Mouse (Mus musculus) MEL (cell line): ENCODE measurements around the gene Ifi47. TPM values are rescaled to one million over a fixed set of nuclear protein-coding genes. Genes with fewer than 3 reads are reported as not detected.
A peak's percentile ranks its signal among the peaks of the same experiment; 100 is the strongest.

Experiments
- DNase-seq: peaks from one replicate; pipeline ENCODE4 v3.0.0; 2011; ENCODE audit warnings: low read depth, low spot score
- H3K27ac ChIP-seq: 2 replicates; pipeline ENCODE4 v1.5.1; 2012; ENCODE audit warnings: low read depth, mild to moderate bottlenecking, control low read depth, low read length, moderate library complexity; ENCODE audit not compliant: control insufficient read depth
- H3K27me3 ChIP-seq, 2 experiments: fragments of 150-350 bp in 1 of 2; sonication (generic) in 1 of 2; 2 replicates each; pipeline ENCODE4 v1.6.1; 2012; ENCODE audit warnings: low read length in 2 of 2, mild to moderate bottlenecking in 2 of 2, improper control_type of control experiment in 1 of 2, moderate library complexity in 1 of 2; ENCODE audit not compliant: insufficient read depth in 2 of 2, control insufficient read depth in 1 of 2
- H3K36me3 ChIP-seq, 2 experiments: 2 replicates each; pipeline ENCODE4 v1.6.1; 2012 to 2014; ENCODE audit warnings: low read length in 2 of 2, improper control_type of control experiment in 1 of 2, inconsistent platforms in 1 of 2, mild to moderate bottlenecking in 1 of 2; ENCODE audit not compliant: insufficient read depth in 2 of 2, control insufficient read depth in 1 of 2
- H3K4me1 ChIP-seq, 2 experiments: fragments of 150-350 bp in 1 of 2; sonication (generic) in 1 of 2; 2 replicates each; pipeline ENCODE4 v1.6.1; 2012; ENCODE audit warnings: low read length in 2 of 2, improper control_type of control experiment in 1 of 2, mild to moderate bottlenecking in 1 of 2; ENCODE audit not compliant: insufficient read depth in 2 of 2, control insufficient read depth in 1 of 2
- H3K4me3 ChIP-seq, 2 experiments: fragments of 150-350 bp in 1 of 2; sonication (generic) in 1 of 2; 2 replicates each; pipeline ENCODE4 v1.5.1; 2012; ENCODE audit warnings: low read depth in 2 of 2, low read length in 2 of 2, mild to moderate bottlenecking in 2 of 2, moderate library complexity in 2 of 2, control low read depth in 1 of 2, improper control_type of control experiment in 1 of 2; ENCODE audit not compliant: control insufficient read depth in 1 of 2, insufficient read depth in 1 of 2
- H3K79me2 ChIP-seq: 2 replicates; pipeline ENCODE4 v1.6.1; 2012; ENCODE audit warnings: mild to moderate bottlenecking, low read length, moderate library complexity; ENCODE audit not compliant: control insufficient read depth, poor library complexity, insufficient read depth
- H3K9ac ChIP-seq: 2 replicates; pipeline ENCODE4 v1.6.1; 2012; ENCODE audit warnings: low read depth, mild to moderate bottlenecking, control low read depth, low read length, moderate library complexity; ENCODE audit not compliant: control insufficient read depth, poor library complexity, severe bottlenecking
- H3K9me3 ChIP-seq: fragments of 150-350 bp; sonication (generic); replicated peaks from 2 replicates; pipeline ENCODE4 v1.6.1; 2012; ENCODE audit warnings: mild to moderate bottlenecking, low read length, improper control_type of control experiment, moderate library complexity; ENCODE audit not compliant: insufficient read depth
- BHLHE40 ChIP-seq: IDR thresholded peaks from 2 replicates; pipeline ENCODE4 v1.6.1; 2012; ENCODE audit warnings: low read depth, mild to moderate bottlenecking, inconsistent platforms, low read length, improper control_type of control experiment, borderline replicate concordance
- CHD1 ChIP-seq: IDR thresholded peaks from 2 replicates; pipeline ENCODE4 v1.6.1; 2012; ENCODE audit warnings: low read depth, mild to moderate bottlenecking, inconsistent platforms, low read length, improper control_type of control experiment
- CHD2 ChIP-seq: IDR thresholded peaks from 2 replicates; pipeline ENCODE4 v1.6.1; 2011; ENCODE audit warnings: low read length, improper control_type of control experiment
- ELF1 ChIP-seq: IDR thresholded peaks from 2 replicates; pipeline ENCODE4 v1.6.1; 2014; ENCODE audit warnings: low read depth, mild to moderate bottlenecking, inconsistent platforms, low read length, improper control_type of control experiment, moderate library complexity
- EP300 ChIP-seq, 2 experiments: IDR thresholded peaks; 2 replicates each; pipeline ENCODE4 v1.6.1; 2011; ENCODE audit warnings: improper control_type of control experiment in 2 of 2, low read length in 2 of 2, low read depth in 1 of 2, mild to moderate bottlenecking in 1 of 2
- ETS1 ChIP-seq: IDR thresholded peaks from 2 replicates; pipeline ENCODE4 v1.6.1; 2012; ENCODE audit warnings: low read depth, mild to moderate bottlenecking, inconsistent platforms, low read length, improper control_type of control experiment, moderate library complexity
- GATA1 ChIP-seq: IDR thresholded peaks from 2 replicates; pipeline ENCODE4 v1.6.1; 2011; ENCODE audit warnings: low read depth, low read length, improper control_type of control experiment
- HCFC1 ChIP-seq: IDR thresholded peaks from 2 replicates; pipeline ENCODE4 v1.6.1; 2012; ENCODE audit warnings: low read depth, mild to moderate bottlenecking, inconsistent platforms, low read length, improper control_type of control experiment, moderate library complexity
- JUND ChIP-seq: IDR thresholded peaks from 2 replicates; pipeline ENCODE4 v1.6.1; 2011; ENCODE audit warnings: low read depth, mild to moderate bottlenecking, improper control_type of control experiment, low read length
- KAT2A ChIP-seq: conservative IDR thresholded peaks from 2 replicates; pipeline ENCODE4 v1.6.1; 2012; ENCODE audit warnings: low read depth, low read length, improper control_type of control experiment, inconsistent platforms
- MAFK ChIP-seq: IDR thresholded peaks from 2 replicates; pipeline ENCODE4 v1.6.1; 2011; ENCODE audit warnings: low read depth, mild to moderate bottlenecking, low read length, improper control_type of control experiment, borderline replicate concordance
- MAX ChIP-seq: IDR thresholded peaks from 2 replicates; pipeline ENCODE4 v1.6.1; 2011; ENCODE audit warnings: low read length, improper control_type of control experiment
- MEF2A ChIP-seq: IDR thresholded peaks from 2 replicates; pipeline ENCODE4 v1.6.1; 2014; ENCODE audit warnings: low read depth, mild to moderate bottlenecking, inconsistent platforms, low read length, improper control_type of control experiment; ENCODE audit not compliant: poor library complexity, insufficient replicate concordance, severe bottlenecking; ENCODE audit errors: extremely low read depth
- MXI1 ChIP-seq: IDR thresholded peaks from 2 replicates; pipeline ENCODE4 v1.6.1; 2011; ENCODE audit warnings: mild to moderate bottlenecking, low read depth, low read length, improper control_type of control experiment
- MYB ChIP-seq: IDR thresholded peaks from 2 replicates; pipeline ENCODE4 v1.6.1; 2011; ENCODE audit warnings: mild to moderate bottlenecking, low read depth, low read length, improper control_type of control experiment
- NELFE ChIP-seq: IDR thresholded peaks from 2 replicates; pipeline ENCODE4 v1.6.1; 2011; ENCODE audit warnings: low read depth, low read length, improper control_type of control experiment
- POLR2AphosphoS5 ChIP-seq: IDR thresholded peaks from 2 replicates; pipeline ENCODE4 v1.6.1; 2012; ENCODE audit warnings: low read depth, borderline replicate concordance, mild to moderate bottlenecking, inconsistent platforms, low read length, moderate library complexity, mixed read lengths
- SIN3A ChIP-seq: IDR thresholded peaks from 2 replicates; pipeline ENCODE4 v1.6.1; 2012; ENCODE audit warnings: low read length, improper control_type of control experiment, inconsistent platforms
- TAL1 ChIP-seq: IDR thresholded peaks from 2 replicates; pipeline ENCODE4 v1.6.1; 2012; ENCODE audit warnings: mild to moderate bottlenecking, inconsistent platforms, low read length, moderate library complexity, mixed read lengths
- UBTF ChIP-seq: IDR thresholded peaks from 2 replicates; pipeline ENCODE4 v1.6.1; 2012; ENCODE audit warnings: low read depth, mild to moderate bottlenecking, inconsistent platforms, low read length, improper control_type of control experiment, moderate library complexity, borderline replicate concordance; ENCODE audit not compliant: insufficient read depth
- USF2 ChIP-seq, 2 experiments: IDR thresholded peaks; 2 replicates each; pipeline ENCODE4 v1.6.1; 2011 to 2012; ENCODE audit warnings: improper control_type of control experiment in 2 of 2, low read length in 2 of 2, borderline replicate concordance in 1 of 2, inconsistent platforms in 1 of 2, low read depth in 1 of 2, mild to moderate bottlenecking in 1 of 2; ENCODE audit not compliant: insufficient read depth in 1 of 2
- ZMIZ1 ChIP-seq: IDR thresholded peaks from 2 replicates; pipeline ENCODE4 v1.6.1; 2012; ENCODE audit warnings: low read depth, mild to moderate bottlenecking, inconsistent platforms, low read length, improper control_type of control experiment, moderate library complexity
- ZNF384 ChIP-seq: IDR thresholded peaks from 2 replicates; pipeline ENCODE4 v1.6.1; 2012; ENCODE audit warnings: low read depth, mild to moderate bottlenecking, inconsistent platforms, low read length, improper control_type of control experiment
- polyA plus RNA-seq, 2 experiments: library from polyadenylated mRNA; stranded (reverse) in 1 of 2; unstranded in 1 of 2; fragments of >175 nt in 1 of 2; fragments of >200 nt in 1 of 2; gene quantifications; 2 replicates each; pipeline versions ENCODE4 v1.2.1 to v1.2.4; 2012; ENCODE audit warnings: low replicate concordance in 2 of 2, low read depth in 1 of 2; ENCODE audit not compliant: insufficient read length in 2 of 2, insufficient read depth in 1 of 2, missing spikeins in 1 of 2
- total RNA-seq: library from RNA; depleted of rRNA; stranded (reverse); fragments of 300-350 nt; gene quantifications from 2 replicates; pipeline ENCODE4 v1.2.3, GENCODE M21; 2012

Ifi47 gene
- total and polyA plus RNA-seq, 3 experiments: 26.4 to 35.2 TPM; not detected in 1

GRCm38 (mm10) chr11:49078719-49079118 lies 2.3 kb downstream of the Ifi47 start:
- H3K27ac ChIP-seq: 0 out of 2 replicates have a peak overlapping the region, but pooled peaks have one; percentile 4
- TF ChIP-seq ZNF384 (no peak), GATA1 (no peak), SIN3A (0 out of 2 replicates have a peak, but pooled peaks have one; percentile 10), ELF1 (no peak), BHLHE40 (no peak), MAX (no peak)
- TF ChIP-seq, all 39 proteins: peak for 1
- peak; percentile 33 for DNase-seq
- H3K9me3 ChIP-seq: no peaks in the 10 kb centered on the region
- H3K4me1 ChIP-seq: peaks cover 42 to 45% of the 10 kb centered on the region in 2 experiments
- H3K36me3 ChIP-seq: peaks cover 0 to 58% of the 10 kb centered on the region in 2 experiments; a peak in 2 of 4 replicates
- peaks cover 34% of the 10 kb centered on the region for H3K79me2 ChIP-seq
- no peaks in the 10 kb centered on the region for H3K27me3 ChIP-seq
- peak overlapping the region in 1 of 2 experiments; percentile 60; a peak in 1 of 4 replicates for H3K4me3 ChIP-seq
- peak overlapping the region; percentile 23; the same call in 1 of the 2 replicates for H3K9ac ChIP-seq

- peaks cover 34% of the 10 kb centered on the region for H3K79me2 ChIP-seq
- no peaks in the 10 kb centered on the region for H3K27me3 ChIP-seq
- H3K36me3 ChIP-seq: peaks cover 0 to 71% of the 10 kb centered on the region in 2 experiments; a peak in 3 of 4 replicates
- peak overlapping the region; percentile 60 to 74 for H3K4me3 ChIP-seq
- no peaks in the 10 kb centered on the region for H3K9me3 ChIP-seq
- TF ChIP-seq KAT2A (no peak), BHLHE40 (no peak), TAL1 (0 out of 2 replicates have a peak, but pooled peaks have one; percentile 12), SIN3A (no peak), EP300 (IDR thresholded peaks at IDR 0.05; ENCODE audit: low read depth in 1 of 2, low read length in 2 of 2) (peak in 1 of 2 experiments; percentile 5; a peak in 1 of 4 replicates), MAFK (no peak), JUND (no peak), ETS1 (0 out of 2 replicates have a peak, but pooled peaks have one; percentile 26), GATA1 (peak; percentile 7; the same call in 1 of the 2 replicates), MAX (no peak), HCFC1 (0 out of 2 replicates have a peak, but pooled peaks have one; percentile 16)
- TF ChIP-seq, all 39 proteins: peak for 5
- DNase-seq: peak; percentile 80
- Histone ChIP-seq H3K4me1 (peaks cover 54% of the 10 kb centered on the region in 2 experiments), H3K9ac (peak overlapping the region; percentile 56), H3K27ac (peak overlapping the region; percentile 98)
Measured at GRCm38 (mm10) chr11:49080636-49081035, 4.2 kb downstream of the Ifi47 start.

GRCm38 (mm10) chr11:49081356-49081755 lies 5.0 kb downstream of the Ifi47 start:
- peaks cover 34% of the 10 kb centered on the region for H3K79me2 ChIP-seq
- H3K27me3 ChIP-seq: no peaks in the 10 kb centered on the region
- DNase-seq: peak; percentile 67
- peaks cover 54 to 56% of the 10 kb centered on the region in 2 experiments for H3K4me1 ChIP-seq
- peak overlapping the region; percentile 98 for H3K27ac ChIP-seq
- H3K4me3 ChIP-seq: peak overlapping the region; percentile 60 to 74
- no peaks in the 10 kb centered on the region for H3K9me3 ChIP-seq
- peak overlapping the region; percentile 76 for H3K9ac ChIP-seq
- peaks cover 0 to 75% of the 10 kb centered on the region in 2 experiments; a peak in 3 of 4 replicates for H3K36me3 ChIP-seq
- TF ChIP-seq CHD1: no peak
- TF ChIP-seq EP300 (IDR thresholded peaks at IDR 0.05; ENCODE audit: low read depth in 1 of 2, low read length in 2 of 2): peak; percentile 16 to 22; a peak in 2 of 4 replicates
- TF ChIP-seq USF2 (IDR thresholded peaks at IDR 0.05; ENCODE audit: borderline replicate concordance in 1 of 2, insufficient read depth in 1 of 2, low read depth in 1 of 2, low read length in 2 of 2): no peak
- peak; percentile 34; the same call in 1 of the 2 replicates for TF ChIP-seq NELFE
- no peak for TF ChIP-seq MYB
- TF ChIP-seq UBTF: no peak
- no peak for TF ChIP-seq CHD2
- TF ChIP-seq JUND: no peak
- TF ChIP-seq ZMIZ1: peak; percentile 37
- TF ChIP-seq MXI1: peak; percentile 22; the same call in 1 of the 2 replicates
- no peak for TF ChIP-seq MAX
- no peak for TF ChIP-seq MEF2A
- no peak for TF ChIP-seq KAT2A
- no peak for TF ChIP-seq POLR2AphosphoS5
- TF ChIP-seq HCFC1: no peak
